Mouse (Mus musculus) cortical plate, adult 2 months (tissue): ENCODE results near the gene Arl8a.

Experiments
- CTCF ChIP-seq: fragments of 200-500 bp; IDR thresholded peaks from 2 replicates; pipeline ENCODE4 v1.5.1; 2011; ENCODE audit warnings: mild to moderate bottlenecking, control low read depth, low read length; ENCODE audit not compliant: insufficient read depth; ENCODE audit errors: extremely low read depth
- POLR2A ChIP-seq: fragments of 200-500 bp; IDR thresholded peaks from 2 replicates; pipeline ENCODE4 v1.6.1; 2011; ENCODE audit warnings: mild to moderate bottlenecking, low read length, control low read depth; ENCODE audit not compliant: insufficient read depth; ENCODE audit errors: extremely low read depth

DNA sequence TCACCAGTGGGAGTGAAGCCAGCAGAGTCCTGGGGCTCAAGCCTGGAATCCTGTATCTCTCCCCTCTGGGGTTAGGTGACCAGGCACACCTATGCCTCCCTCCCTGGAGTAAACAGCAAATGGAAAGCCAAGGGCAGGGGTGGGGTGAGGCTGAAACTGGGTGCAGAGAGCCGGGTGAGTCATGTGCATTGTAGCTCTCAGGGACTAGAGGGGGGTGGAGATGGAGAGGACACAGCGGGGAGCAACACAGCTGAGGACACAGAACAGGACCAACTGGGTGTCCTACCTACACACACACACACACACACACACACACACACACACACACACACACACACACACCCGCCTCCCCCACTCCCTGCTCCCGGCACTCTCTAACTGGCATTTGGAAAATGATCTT, 36.8 kb downstream of the Arl8a start:
- TF ChIP-seq POLR2A (no peak), CTCF (no peak)
